Mouse (Mus musculus): ENCODE results near the gene Msi2. TPM values are rescaled to one million over a fixed set of nuclear protein-coding genes. Genes with fewer than 3 reads are reported as not detected.

The Msi2 gene
- polyA plus RNA-seq, 1 experiment from 2014 or later: 13.1 TPM

- WGBS: 65% methylated on average over 5 of the region's 5 CpGs
- Histone ChIP-seq H3K4me3 (no peak overlapping the region), H3K4me1 (peaks cover 44% of the 10 kb centered on the region), H3K9me3 (no peaks in the 10 kb centered on the region), H3K9ac (no peak overlapping the region), H3K27ac (no peak overlapping the region), H3K4me2 (no peak overlapping the region), H3K27me3 (no peaks in the 10 kb centered on the region), H3K36me3 (no peaks in the 10 kb centered on the region)
- no peak for ATAC-seq (ENCODE audit: insufficient number of reproducible peaks, low FRiP score, low TSS enrichment, low read depth)
Measured at GRCm38 (mm10) chr11:88522114-88522513, 196.2 kb downstream of the Msi2 start.

GRCm38 (mm10) chr11:88520951-88521730 is 197.2 kb downstream of the Msi2 start:
- Histone ChIP-seq H3K27me3 (no peaks in the 10 kb centered on the region), H3K27ac (no peak overlapping the region), H3K36me3 (no peaks in the 10 kb centered on the region), H3K4me1 (peaks cover 41% of the 10 kb centered on the region), H3K4me3 (no peak overlapping the region), H3K4me2 (no peak overlapping the region), H3K9me3 (no peaks in the 10 kb centered on the region), H3K9ac (no peak overlapping the region)
- no peak for ATAC-seq (ENCODE audit: insufficient number of reproducible peaks, low FRiP score, low TSS enrichment, low read depth)
- WGBS: 86% methylated on average over 19 of the region's 19 CpGs

- Histone ChIP-seq H3K4me3 (no peak overlapping the region), H3K36me3 (no peaks in the 10 kb centered on the region), H3K9ac (no peak overlapping the region), H3K4me1 (peaks cover 30% of the 10 kb centered on the region), H3K27ac (no peak overlapping the region), H3K9me3 (no peaks in the 10 kb centered on the region), H3K4me2 (no peak overlapping the region), H3K27me3 (no peaks in the 10 kb centered on the region)
- 86% methylated on average over 3 of the region's 3 CpGs for WGBS
- no peak for ATAC-seq (ENCODE audit: insufficient number of reproducible peaks, low FRiP score, low TSS enrichment, low read depth)
Measured at GRCm38 (mm10) chr11:88518361-88518760, 200.0 kb downstream of the Msi2 start.

- Histone ChIP-seq H3K4me2 (no peak overlapping the region), H3K27me3 (no peaks in the 10 kb centered on the region), H3K4me1 (peaks cover 33% of the 10 kb centered on the region), H3K36me3 (no peaks in the 10 kb centered on the region), H3K9ac (no peak overlapping the region), H3K4me3 (no peak overlapping the region), H3K27ac (no peak overlapping the region), H3K9me3 (no peaks in the 10 kb centered on the region)
- no peak for ATAC-seq (ENCODE audit: insufficient number of reproducible peaks, low FRiP score, low TSS enrichment, low read depth)
- whole genome bisulfite sequencing: 68% methylated on average over 12 of the region's 12 CpGs
Measured at GRCm38 (mm10) chr11:88516596-88517485, 201.5 kb downstream of the Msi2 start.

- H3K9me3 ChIP-seq: no peaks in the 10 kb centered on the region
- no peaks in the 10 kb centered on the region for H3K27me3 ChIP-seq
- ATAC-seq (ENCODE audit: insufficient number of reproducible peaks, low FRiP score, low TSS enrichment, low read depth): no peak
- H3K9ac ChIP-seq: no peak overlapping the region
- H3K36me3 ChIP-seq: no peaks in the 10 kb centered on the region
- H3K4me3 ChIP-seq: no peak overlapping the region
- H3K4me1 ChIP-seq: peaks cover 33% of the 10 kb centered on the region
- WGBS: 62% methylated on average over 6 of the region's 6 CpGs
- no peak overlapping the region for H3K4me2 ChIP-seq
- no peak overlapping the region for H3K27ac ChIP-seq
Measured at GRCm38 (mm10) chr11:88515736-88516583, 202.4 kb downstream of the Msi2 start.

- Histone ChIP-seq H3K27ac (no peak overlapping the region), H3K9me3 (no peaks in the 10 kb centered on the region), H3K4me1 (peaks cover 36% of the 10 kb centered on the region), H3K27me3 (no peaks in the 10 kb centered on the region), H3K9ac (no peak overlapping the region), H3K36me3 (no peaks in the 10 kb centered on the region), H3K4me3 (no peak overlapping the region), H3K4me2 (no peak overlapping the region)
- ATAC-seq (ENCODE audit: insufficient number of reproducible peaks, low FRiP score, low TSS enrichment, low read depth): no peak
- WGBS: 84% methylated on average over 2 of the region's 2 CpGs
Measured at GRCm38 (mm10) chr11:88515267-88515666, 203.0 kb downstream of the Msi2 start.

GRCm38 (mm10) chr11:88514151-88514926 is 204.0 kb downstream of the Msi2 start:
- Histone ChIP-seq H3K4me3 (no peak overlapping the region), H3K36me3 (no peaks in the 10 kb centered on the region), H3K27me3 (no peaks in the 10 kb centered on the region), H3K4me2 (no peak overlapping the region), H3K4me1 (peaks cover 38% of the 10 kb centered on the region), H3K9ac (no peak overlapping the region), H3K27ac (no peak overlapping the region), H3K9me3 (no peaks in the 10 kb centered on the region)
- no peak for ATAC-seq (ENCODE audit: insufficient number of reproducible peaks, low FRiP score, low TSS enrichment, low read depth)
- WGBS: 68% methylated on average over 12 of the region's 12 CpGs

- Histone ChIP-seq H3K4me2 (no peak overlapping the region), H3K4me1 (peaks cover 45% of the 10 kb centered on the region), H3K27ac (no peak overlapping the region), H3K4me3 (no peak overlapping the region), H3K36me3 (no peaks in the 10 kb centered on the region), H3K9ac (no peak overlapping the region), H3K9me3 (no peaks in the 10 kb centered on the region), H3K27me3 (no peaks in the 10 kb centered on the region)
- no peak; the same call in 1 of the 2 replicates for ATAC-seq (ENCODE audit: insufficient number of reproducible peaks, low FRiP score, low TSS enrichment, low read depth)
- 29% methylated on average over 4 of the region's 4 CpGs for WGBS
Measured at GRCm38 (mm10) chr11:88512580-88512979, 205.7 kb downstream of the Msi2 start.

- H3K4me1 ChIP-seq: peaks cover 49% of the 10 kb centered on the region
- WGBS: 72% methylated on average over 8 of the region's 8 CpGs
Measured at GRCm38 (mm10) chr11:88510282-88510850, 207.9 kb downstream of the Msi2 start.

GRCm38 (mm10) chr11:88509464-88509863 is 208.8 kb downstream of the Msi2 start:
- Histone ChIP-seq H3K9me3 (no peaks in the 10 kb centered on the region), H3K4me1 (peaks cover 45% of the 10 kb centered on the region), H3K36me3 (no peaks in the 10 kb centered on the region), H3K27me3 (no peaks in the 10 kb centered on the region), H3K4me3 (no peak overlapping the region), H3K27ac (no peak overlapping the region), H3K4me2 (no peak overlapping the region), H3K9ac (no peak overlapping the region)
- WGBS: 86% methylated on average over 4 of the region's 4 CpGs
- ATAC-seq (ENCODE audit: insufficient number of reproducible peaks, low FRiP score, low TSS enrichment, low read depth): no peak

More at GRCm38 (mm10) chr11:88510282-88510850, 207.9 kb downstream of the Msi2 start:
- no peaks in the 10 kb centered on the region for H3K27me3 ChIP-seq
- H3K36me3 ChIP-seq: no peaks in the 10 kb centered on the region
- H3K9ac ChIP-seq: no peak overlapping the region
- ATAC-seq (ENCODE audit: insufficient number of reproducible peaks, low FRiP score, low TSS enrichment, low read depth): no peak
- H3K9me3 ChIP-seq: no peaks in the 10 kb centered on the region
- no peak overlapping the region for H3K27ac ChIP-seq
- H3K4me2 ChIP-seq: no peak overlapping the region
- H3K4me3 ChIP-seq: no peak overlapping the region

- H3K4me1 ChIP-seq: peaks cover 35% of the 10 kb centered on the region
- no peaks in the 10 kb centered on the region for H3K36me3 ChIP-seq
- no peak for ATAC-seq (ENCODE audit: insufficient number of reproducible peaks, low FRiP score, low TSS enrichment, low read depth)
- H3K9ac ChIP-seq: no peak overlapping the region
- H3K4me3 ChIP-seq: no peak overlapping the region
- no peaks in the 10 kb centered on the region for H3K9me3 ChIP-seq
- no peak overlapping the region for H3K27ac ChIP-seq
- no peak overlapping the region for H3K4me2 ChIP-seq
- 52% methylated on average over 7 of the region's 7 CpGs for WGBS
- H3K27me3 ChIP-seq: no peaks in the 10 kb centered on the region
Measured at GRCm38 (mm10) chr11:88508133-88508532, 210.2 kb downstream of the Msi2 start.
